Mouse (Mus musculus): Measurements from ENCODE around the gene Hist1h2aa. TPM values are rescaled to one million over a fixed set of nuclear protein-coding genes. Genes with fewer than 3 reads are reported as not detected.

Hist1h2aa gene
- polyA plus RNA-seq (2015; fragmentation: Nextera tagmentation; extraction: Ambion mirVana), result not detected in 2 replicates

DNA sequence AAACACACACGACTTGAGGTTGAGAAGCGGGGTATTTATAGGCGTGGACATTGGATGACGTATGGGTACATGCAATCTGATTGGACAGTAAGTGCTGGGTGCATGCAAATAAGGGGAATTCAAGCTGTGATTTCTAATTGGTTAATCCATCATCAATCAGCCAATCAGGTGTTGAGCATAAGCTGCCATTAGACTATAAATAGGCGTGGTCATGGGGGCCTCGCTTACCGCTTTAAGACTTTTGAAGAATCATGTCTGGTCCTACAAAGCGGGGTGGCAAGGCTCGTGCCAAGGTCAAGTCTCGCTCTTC, at the start of gene Hist1h2aa:
TSS of gene Hist1h2aa (plus strand) at position 252 of the 310 bp plus-strand sequence.

DNA sequence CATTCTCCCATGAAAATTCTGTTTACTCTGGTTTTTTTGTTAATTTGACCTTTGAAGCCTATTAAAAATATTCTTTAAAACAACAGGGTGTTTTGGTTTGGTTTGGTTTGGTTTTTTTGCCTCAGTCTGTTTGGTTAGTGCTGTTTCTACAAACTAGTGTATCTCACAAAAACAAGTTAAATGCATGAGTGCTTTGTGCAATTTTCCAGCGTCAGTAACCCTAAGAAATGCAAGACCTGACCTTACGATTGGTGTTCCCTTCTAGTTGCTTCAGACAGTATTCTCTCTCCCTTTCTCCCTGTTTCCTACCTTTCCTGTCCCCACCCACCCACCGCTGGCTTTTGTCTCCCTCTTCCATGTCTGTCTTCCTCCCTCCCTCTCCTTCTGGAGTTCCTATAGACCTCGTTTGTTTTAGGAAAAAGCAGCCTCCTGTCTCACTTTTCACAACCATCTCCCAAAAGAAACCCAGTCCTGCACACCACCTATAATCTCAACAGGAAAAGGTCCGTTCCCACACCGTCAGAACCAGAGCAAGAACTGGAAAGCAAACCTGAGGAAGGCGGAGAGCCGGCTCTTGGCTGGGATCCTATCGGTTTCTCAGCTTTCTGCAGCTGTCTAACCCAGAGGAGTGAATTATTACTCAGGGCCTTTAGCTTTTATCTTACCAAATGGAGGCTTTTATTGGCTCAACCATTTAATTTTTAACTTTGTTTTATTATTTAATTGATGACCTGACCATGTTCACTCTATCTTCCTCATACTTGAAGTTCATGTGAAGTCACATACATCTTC, 19.7 kb upstream of the Hist1h2aa start, which contains the start of gene Slc17a4:
TSS of gene Slc17a4 (minus strand) at position 634 of the 792 bp plus-strand sequence.

DNA sequence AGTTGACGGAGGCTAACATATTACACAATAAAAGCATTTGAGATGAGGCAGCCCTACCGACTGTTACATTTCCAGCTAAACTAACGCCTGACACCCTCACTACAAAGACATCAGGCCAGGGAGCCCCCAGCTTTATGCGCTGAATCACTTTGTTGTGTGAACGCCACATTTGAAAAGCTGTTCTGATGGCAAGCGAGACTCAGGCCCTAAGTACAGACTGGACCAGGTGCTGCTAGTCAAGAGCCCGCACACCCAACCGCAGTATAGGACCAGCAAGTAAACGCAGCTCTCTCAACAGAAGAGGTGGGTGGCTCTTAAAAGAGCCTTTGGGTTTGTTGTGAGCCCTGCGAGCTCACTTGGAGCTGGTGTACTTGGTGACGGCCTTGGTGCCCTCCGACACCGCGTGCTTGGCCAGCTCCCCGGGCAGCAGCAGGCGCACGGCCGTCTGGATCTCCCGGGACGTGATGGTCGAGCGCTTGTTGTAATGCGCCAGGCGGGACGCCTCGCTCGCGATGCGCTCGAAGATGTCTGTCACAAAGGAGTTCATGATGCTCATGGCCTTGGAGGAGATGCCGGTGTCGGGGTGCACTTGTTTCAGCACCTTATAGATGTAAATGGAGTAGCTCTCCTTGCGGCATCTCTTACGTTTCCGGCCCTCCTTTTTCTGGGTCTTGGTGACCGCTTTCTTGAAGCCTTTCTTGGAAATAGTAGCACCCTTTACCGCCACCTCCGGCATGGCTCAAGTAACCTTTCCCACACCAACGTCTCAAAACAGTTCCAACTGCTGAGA, 646 bp upstream of the Hist1h2aa start, which contains the start of gene Hist1h2ba:
TSS of gene Hist1h2ba (minus strand) at position 736 of the 790 bp plus-strand sequence.

Small RNAs within 50 kb of the gene (microRNA-seq; reads per million reads assigned to microRNA genes)
- gene Gm44344, result not detected

Other genes starting within 250 kb of the Hist1h2aa start
- not detected in 2 replicates for gene Hist1h1t, start 238.6 kb upstream of the Hist1h2aa start, polyA plus RNA-seq (2015; fragmentation: Nextera tagmentation; extraction: Ambion mirVana)
- gene Hist1h4c, start 236.0 kb upstream of the Hist1h2aa start, polyA plus RNA-seq (2015; fragmentation: Nextera tagmentation; extraction: Ambion mirVana), result 1.8 TPM in 2 replicates
- gene Hfe, start 223.6 kb upstream of the Hist1h2aa start, polyA plus RNA-seq (2015; fragmentation: Nextera tagmentation; extraction: Ambion mirVana), result 8.0 and 9.7 TPM in 2 replicates
- gene Hist1h1c, start 195.7 kb upstream of the Hist1h2aa start, polyA plus RNA-seq (2015; fragmentation: Nextera tagmentation; extraction: Ambion mirVana), result 125 and 175 TPM in 2 replicates
- 0.41 and 0.98 TPM in 2 replicates for gene Hist1h3c, start 188.9 kb upstream of the Hist1h2aa start, polyA plus RNA-seq (2015; fragmentation: Nextera tagmentation; extraction: Ambion mirVana)
- gene Hist1h2bb, start 187.7 kb upstream of the Hist1h2aa start, polyA plus RNA-seq (2015; fragmentation: Nextera tagmentation; extraction: Ambion mirVana), result 0.82 and 1.2 TPM in 2 replicates
- 3.7 and 8.0 TPM in 2 replicates for gene Hist1h2ab, start 183.3 kb upstream of the Hist1h2aa start, polyA plus RNA-seq (2015; fragmentation: Nextera tagmentation; extraction: Ambion mirVana)
- 2.0 and 2.8 TPM in 2 replicates for gene Hist1h3b, start 182.2 kb upstream of the Hist1h2aa start, polyA plus RNA-seq (2015; fragmentation: Nextera tagmentation; extraction: Ambion mirVana)
- gene Hist1h4b, start 177.4 kb upstream of the Hist1h2aa start, polyA plus RNA-seq (2015; fragmentation: Nextera tagmentation; extraction: Ambion mirVana), result 1.3 TPM in 1 of 2 replicates, not detected in the other
- gene Hist1h4a, start 173.2 kb upstream of the Hist1h2aa start, polyA plus RNA-seq (2015; fragmentation: Nextera tagmentation; extraction: Ambion mirVana), result 0.33 TPM in 1 of 2 replicates, not detected in the other
- gene Hist1h3a, start 172.1 kb upstream of the Hist1h2aa start, polyA plus RNA-seq (2015; fragmentation: Nextera tagmentation; extraction: Ambion mirVana), result 1.9 and 2.7 TPM in 2 replicates
- gene Hist1h1a, start 170.8 kb upstream of the Hist1h2aa start, polyA plus RNA-seq (2015; fragmentation: Nextera tagmentation; extraction: Ambion mirVana), result 0.59 and 0.82 TPM in 2 replicates
- 0.19 and 0.30 TPM in 2 replicates for gene Trim38, start 164.5 kb upstream of the Hist1h2aa start, polyA plus RNA-seq (2015; fragmentation: Nextera tagmentation; extraction: Ambion mirVana)
- gene Slc17a2, start 127.5 kb upstream of the Hist1h2aa start, polyA plus RNA-seq (2015; fragmentation: Nextera tagmentation; extraction: Ambion mirVana), result 0.06 TPM in 1 of 2 replicates, not detected in the other
- not detected in 2 replicates for gene Slc17a3, start 95.0 kb upstream of the Hist1h2aa start, polyA plus RNA-seq (2015; fragmentation: Nextera tagmentation; extraction: Ambion mirVana)
- gene Slc17a1, start 66.7 kb upstream of the Hist1h2aa start, polyA plus RNA-seq (2015; fragmentation: Nextera tagmentation; extraction: Ambion mirVana), result not detected in 2 replicates
- not detected in 2 replicates for gene Slc17a4, start 19.5 kb upstream of the Hist1h2aa start, polyA plus RNA-seq (2015; fragmentation: Nextera tagmentation; extraction: Ambion mirVana)
- gene Hist1h2ba, start 306 bp upstream of the Hist1h2aa start, polyA plus RNA-seq (2015; fragmentation: Nextera tagmentation; extraction: Ambion mirVana), result not detected in 2 replicates
- not detected in 2 replicates for gene Scgn, start 56.8 kb downstream of the Hist1h2aa start, polyA plus RNA-seq (2015; fragmentation: Nextera tagmentation; extraction: Ambion mirVana)

All from urinary bladder, postnatal 0 days (tissue).